Mouse (Mus musculus) C2C12 (cell line): ENCODE measurements around the gene Exoc4.

Experiments used
- CEBPB ChIP-seq: IDR thresholded peaks from one replicate; pipeline ENCODE4 v1.6.1; 2011; ENCODE audit warnings: low read depth, mild to moderate bottlenecking, control low read depth, moderate library complexity
- CTCF ChIP-seq: IDR thresholded peaks from one replicate; pipeline ENCODE4 v1.5.1; 2011; ENCODE audit not compliant: control insufficient read depth, insufficient read depth, insufficient read length
- MYOG ChIP-seq: IDR thresholded peaks from one replicate; pipeline ENCODE4 v1.6.1; 2011; ENCODE audit not compliant: control insufficient read depth, insufficient read length; ENCODE audit errors: extremely low read depth

GRCm38 (mm10) chr6:33560925-33561324 is 312.0 kb downstream of the Exoc4 start:
- TF ChIP-seq CEBPB (no peak), CTCF (no peak), MYOG (no peak)
